Mouse (Mus musculus): Measurements from ENCODE around the gene Katnb1. TPM values are rescaled to one million over a fixed set of nuclear protein-coding genes. Genes with fewer than 3 reads are reported as not detected.
A peak's percentile ranks its signal among the peaks of the same experiment; 100 is the strongest.

Gene Katnb1
- polyA plus RNA-seq, 1 experiment from 2014 or later: 15.0 TPM

DNA sequence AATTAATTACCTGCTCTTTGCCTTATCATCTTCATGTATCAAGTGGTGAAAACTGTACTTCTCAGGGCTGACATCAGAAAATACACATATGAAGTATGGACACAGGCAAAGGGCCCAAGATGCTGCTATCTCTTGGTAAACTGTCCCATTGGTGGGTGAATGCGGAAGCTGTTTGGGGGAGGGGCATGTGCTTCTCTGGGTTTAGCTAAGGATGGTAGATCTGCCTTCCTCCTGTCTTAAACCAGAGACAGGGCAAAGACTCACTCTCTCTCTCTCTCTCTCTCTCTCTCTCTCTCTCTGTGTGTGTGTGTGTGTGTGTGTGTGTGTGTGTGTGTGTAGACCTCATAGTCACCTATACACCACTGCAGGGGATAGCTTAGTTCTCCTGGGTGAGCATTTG lies 60.0 kb downstream of the Katnb1 start:
- Histone ChIP-seq H3K9ac (ENCODE audit: low read length) (peak overlapping the region; percentile 89; the same call in 1 of the 2 replicates), H3K4me2 (ENCODE audit: low read length) (peak overlapping the region; percentile 97), H3K4me3 (ENCODE audit: control insufficient read depth in 1 of 2, insufficient read depth in 1 of 2, low read depth in 1 of 2, low read length in 2 of 2) (peak overlapping the region in 1 of 2 experiments; percentile 78; a peak in 2 of 4 replicates), H3K27me3 (ENCODE audit: control insufficient read depth, insufficient read depth, low read length) (peaks cover 4% of the 10 kb centered on the region; the same call in 1 of the 2 replicates), H3K36me3 (ENCODE audit: control insufficient read depth, insufficient read depth, low read length) (peaks cover 5% of the 10 kb centered on the region; the same call in 1 of the 2 replicates), H3K4me1 (ENCODE audit: control insufficient read depth in 2 of 2, insufficient read depth in 2 of 2, low read length in 2 of 2) (peaks cover 30 to 51% of the 10 kb centered on the region in 2 experiments), H3K27ac (replicated peaks in 1 of 2; ENCODE audit: control insufficient read depth in 1 of 2, insufficient read depth in 1 of 2, low read depth in 2 of 2, low read length in 2 of 2) (peak overlapping the region in 1 of 2 experiments; percentile 75; a peak in 2 of 4 replicates), H3K9me3 (ENCODE audit: control insufficient read depth, low read length) (no peaks in the 10 kb centered on the region)
- ATAC-seq (ENCODE audit: insufficient number of reproducible peaks, insufficient read depth, low FRiP score, low read depth): no peak
- WGBS: 85% methylated on average over 1 of the region's 1 CpGs

DNA sequence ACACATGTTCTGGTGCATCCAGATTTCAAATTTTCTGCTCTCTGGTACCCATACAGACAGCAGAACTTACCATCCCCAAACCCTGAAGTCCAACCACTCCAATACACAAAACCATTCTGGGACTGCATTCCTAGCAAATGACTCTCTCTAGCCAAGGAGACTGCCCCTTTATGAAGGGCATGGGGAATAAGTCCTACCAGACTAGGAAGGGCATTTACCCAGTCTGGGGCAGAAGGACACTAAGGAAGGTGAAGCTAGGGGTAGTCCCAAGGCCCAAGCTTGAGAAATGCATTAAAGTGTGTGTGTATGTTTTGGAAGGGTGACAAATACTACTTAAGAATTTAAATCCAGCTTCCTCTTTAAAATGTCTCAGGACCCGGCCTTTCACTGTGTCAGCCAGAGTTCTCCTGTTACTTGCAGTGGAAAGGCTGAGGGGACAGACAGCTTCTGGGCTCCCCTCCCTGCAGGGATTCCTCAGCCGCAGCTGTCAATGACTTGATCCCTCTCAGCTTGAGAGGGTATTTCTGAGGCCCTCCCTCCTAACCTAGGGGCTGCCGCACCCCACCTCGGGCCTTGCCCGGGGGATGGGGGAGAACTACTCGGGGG lies 60.6 kb downstream of the Katnb1 start:
- WGBS: 3% methylated on average over 6 of the region's 6 CpGs
- ATAC-seq (ENCODE audit: insufficient number of reproducible peaks, insufficient read depth, low FRiP score, low read depth): no peak; the same call in none of the 2 replicates
- peak overlapping the region; percentile 45 to 75 for H3K27ac ChIP-seq (replicated peaks in 1 of 2; ENCODE audit: control insufficient read depth in 1 of 2, insufficient read depth in 1 of 2, low read depth in 2 of 2, low read length in 2 of 2)
- H3K36me3 ChIP-seq (ENCODE audit: control insufficient read depth, insufficient read depth, low read length): peaks cover 5% of the 10 kb centered on the region; the same call in 1 of the 2 replicates
- peak overlapping the region; percentile 89 for H3K9ac ChIP-seq (ENCODE audit: low read length)
- H3K4me1 ChIP-seq (ENCODE audit: control insufficient read depth in 2 of 2, insufficient read depth in 2 of 2, low read length in 2 of 2): peaks cover 30 to 51% of the 10 kb centered on the region in 2 experiments
- peaks cover 4% of the 10 kb centered on the region; the same call in 1 of the 2 replicates for H3K27me3 ChIP-seq (ENCODE audit: control insufficient read depth, insufficient read depth, low read length)
- H3K9me3 ChIP-seq (ENCODE audit: control insufficient read depth, low read length): no peaks in the 10 kb centered on the region
- H3K4me3 ChIP-seq (ENCODE audit: control insufficient read depth in 1 of 2, insufficient read depth in 1 of 2, low read depth in 1 of 2, low read length in 2 of 2): peak overlapping the region; percentile 70 to 78
- peak overlapping the region; percentile 97 for H3K4me2 ChIP-seq (ENCODE audit: low read length)

GRCm38 (mm10) chr8:95142075-95142831 lies 61.3 kb downstream of the Katnb1 start:
- H3K4me1 ChIP-seq (ENCODE audit: control insufficient read depth in 2 of 2, insufficient read depth in 2 of 2, low read length in 2 of 2): peaks cover 30 to 49% of the 10 kb centered on the region in 2 experiments
- H3K9ac ChIP-seq (ENCODE audit: low read length): peak overlapping the region; percentile 89
- under 1% methylated on average over 46 of the region's 66 CpGs for WGBS
- H3K27me3 ChIP-seq (ENCODE audit: control insufficient read depth, insufficient read depth, low read length): no peaks in the 10 kb centered on the region; the same call in 1 of the 2 replicates
- no peaks in the 10 kb centered on the region; the same call in 1 of the 2 replicates for H3K36me3 ChIP-seq (ENCODE audit: control insufficient read depth, insufficient read depth, low read length)
- ATAC-seq (ENCODE audit: insufficient number of reproducible peaks, insufficient read depth, low FRiP score, low read depth): peak; percentile 28
- H3K4me2 ChIP-seq (ENCODE audit: low read length): peak overlapping the region; percentile 97
- peak overlapping the region; percentile 56 to 75; a peak in 3 of 4 replicates for H3K27ac ChIP-seq (replicated peaks in 1 of 2; ENCODE audit: control insufficient read depth in 1 of 2, insufficient read depth in 1 of 2, low read depth in 2 of 2, low read length in 2 of 2)
- peak overlapping the region; percentile 70 to 78 for H3K4me3 ChIP-seq (ENCODE audit: control insufficient read depth in 1 of 2, insufficient read depth in 1 of 2, low read depth in 1 of 2, low read length in 2 of 2)
- H3K9me3 ChIP-seq (ENCODE audit: control insufficient read depth, low read length): no peaks in the 10 kb centered on the region

GRCm38 (mm10) chr8:95142985-95143804 lies 62.2 kb downstream of the Katnb1 start:
- Histone ChIP-seq H3K27ac (replicated peaks in 1 of 2; ENCODE audit: control insufficient read depth in 1 of 2, insufficient read depth in 1 of 2, low read depth in 2 of 2, low read length in 2 of 2) (peak overlapping the region; percentile 56 to 75), H3K36me3 (ENCODE audit: control insufficient read depth, insufficient read depth, low read length) (no peaks in the 10 kb centered on the region), H3K27me3 (ENCODE audit: control insufficient read depth, insufficient read depth, low read length) (no peaks in the 10 kb centered on the region), H3K4me3 (ENCODE audit: control insufficient read depth in 1 of 2, insufficient read depth in 1 of 2, low read depth in 1 of 2, low read length in 2 of 2) (peak overlapping the region in 1 of 2 experiments; percentile 78; a peak in 2 of 4 replicates), H3K9me3 (ENCODE audit: control insufficient read depth, low read length) (no peaks in the 10 kb centered on the region), H3K4me1 (ENCODE audit: control insufficient read depth in 2 of 2, insufficient read depth in 2 of 2, low read length in 2 of 2) (peaks cover 27 to 42% of the 10 kb centered on the region in 2 experiments), H3K9ac (ENCODE audit: low read length) (peak overlapping the region; percentile 89), H3K4me2 (ENCODE audit: low read length) (peak overlapping the region; percentile 97)
- no peak for ATAC-seq (ENCODE audit: insufficient number of reproducible peaks, insufficient read depth, low FRiP score, low read depth)
- WGBS: 25% methylated on average over 17 of the region's 17 CpGs

DNA sequence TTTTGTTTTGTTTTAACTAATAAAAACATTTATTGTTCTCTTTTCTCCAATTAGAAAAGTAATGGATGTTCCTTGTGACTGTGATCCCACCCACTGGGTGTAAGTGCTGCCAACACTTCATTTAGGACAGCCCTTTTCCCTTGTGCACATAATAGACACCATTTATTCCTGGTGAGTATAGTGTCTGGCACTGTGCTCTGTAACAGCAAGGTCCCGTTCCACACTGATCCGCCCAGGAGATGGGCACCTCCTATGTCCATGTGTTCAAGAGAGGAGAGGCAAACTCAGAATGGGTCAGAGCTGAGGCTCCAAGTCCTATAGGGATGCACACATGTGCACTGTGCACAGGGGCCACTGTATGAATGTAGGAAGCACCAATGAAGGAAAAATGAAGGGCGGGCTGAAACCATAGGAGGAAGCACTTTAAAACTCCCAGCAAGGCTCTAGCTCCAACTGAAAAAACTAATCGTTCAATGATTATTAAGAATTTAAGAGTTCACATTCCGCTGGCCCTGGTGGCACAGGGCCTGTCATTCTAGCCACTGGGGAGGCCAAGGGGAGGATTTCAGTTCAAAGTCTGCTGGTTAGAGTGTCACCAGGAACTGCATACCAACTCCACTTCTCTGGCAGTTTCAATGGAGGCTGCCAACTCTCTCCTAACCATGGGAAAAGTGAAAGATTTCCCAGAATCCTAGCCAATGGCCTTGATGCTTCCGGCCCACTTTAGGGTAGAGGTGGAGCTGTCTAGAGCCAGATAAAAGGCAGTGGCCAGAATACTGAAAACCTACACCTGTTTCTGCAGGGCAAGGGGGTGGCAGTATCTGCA lies 63.0 kb downstream of the Katnb1 start:
- H3K4me1 ChIP-seq (ENCODE audit: control insufficient read depth in 2 of 2, insufficient read depth in 2 of 2, low read length in 2 of 2): peaks cover 25 to 36% of the 10 kb centered on the region in 2 experiments
- no peak for ATAC-seq (ENCODE audit: insufficient number of reproducible peaks, insufficient read depth, low FRiP score, low read depth)
- no peak overlapping the region for H3K4me3 ChIP-seq (ENCODE audit: control insufficient read depth in 1 of 2, insufficient read depth in 1 of 2, low read depth in 1 of 2, low read length in 2 of 2)
- 80% methylated on average over 6 of the region's 6 CpGs for WGBS
- H3K27ac ChIP-seq (replicated peaks in 1 of 2; ENCODE audit: control insufficient read depth in 1 of 2, insufficient read depth in 1 of 2, low read depth in 2 of 2, low read length in 2 of 2): no peak overlapping the region
- no peaks in the 10 kb centered on the region for H3K9me3 ChIP-seq (ENCODE audit: control insufficient read depth, low read length)
- no peak overlapping the region for H3K4me2 ChIP-seq (ENCODE audit: low read length)
- H3K36me3 ChIP-seq (ENCODE audit: control insufficient read depth, insufficient read depth, low read length): no peaks in the 10 kb centered on the region
- H3K27me3 ChIP-seq (ENCODE audit: control insufficient read depth, insufficient read depth, low read length): no peaks in the 10 kb centered on the region
- no peak overlapping the region for H3K9ac ChIP-seq (ENCODE audit: low read length)

- Histone ChIP-seq H3K27ac (replicated peaks in 1 of 2; ENCODE audit: control insufficient read depth in 1 of 2, insufficient read depth in 1 of 2, low read depth in 2 of 2, low read length in 2 of 2) (no peak overlapping the region), H3K4me3 (ENCODE audit: control insufficient read depth in 1 of 2, insufficient read depth in 1 of 2, low read depth in 1 of 2, low read length in 2 of 2) (no peak overlapping the region), H3K4me1 (ENCODE audit: control insufficient read depth in 2 of 2, insufficient read depth in 2 of 2, low read length in 2 of 2) (peaks cover 25 to 36% of the 10 kb centered on the region in 2 experiments)
These were observed 63.6 kb downstream of the Katnb1 start for GRCm38 (mm10) chr8:95144631-95145015.

More at GRCm38 (mm10) chr8:95144631-95145015, 63.6 kb downstream of the Katnb1 start:
- ATAC-seq (ENCODE audit: insufficient number of reproducible peaks, insufficient read depth, low FRiP score, low read depth): no peak
- WGBS: 49% methylated on average over 2 of the region's 2 CpGs
- Histone ChIP-seq H3K9me3 (ENCODE audit: control insufficient read depth, low read length) (no peaks in the 10 kb centered on the region), H3K27me3 (ENCODE audit: control insufficient read depth, insufficient read depth, low read length) (no peaks in the 10 kb centered on the region), H3K36me3 (ENCODE audit: control insufficient read depth, insufficient read depth, low read length) (no peaks in the 10 kb centered on the region), H3K4me2 (ENCODE audit: low read length) (no peak overlapping the region), H3K9ac (ENCODE audit: low read length) (no peak overlapping the region)
